Mouse (Mus musculus) brain, embryonic 14.5 days (tissue): ENCODE results near the gene Sipa1l3.

Experiments used
- CTCF ChIP-seq: fragments of 200-500 bp; IDR thresholded peaks from 2 replicates; pipeline ENCODE4 v1.5.1; 2012; ENCODE audit warnings: inconsistent platforms, mild to moderate bottlenecking, moderate library complexity, borderline replicate concordance; ENCODE audit not compliant: insufficient read depth, insufficient read length; ENCODE audit errors: extremely low read depth
- POLR2A ChIP-seq: fragments of 200-500 bp; IDR thresholded peaks from 2 replicates; pipeline ENCODE4 v1.6.1; 2012; ENCODE audit warnings: mild to moderate bottlenecking, inconsistent platforms, borderline replicate concordance; ENCODE audit not compliant: poor library complexity, insufficient read depth, insufficient read length, severe bottlenecking; ENCODE audit errors: extremely low read depth

DNA sequence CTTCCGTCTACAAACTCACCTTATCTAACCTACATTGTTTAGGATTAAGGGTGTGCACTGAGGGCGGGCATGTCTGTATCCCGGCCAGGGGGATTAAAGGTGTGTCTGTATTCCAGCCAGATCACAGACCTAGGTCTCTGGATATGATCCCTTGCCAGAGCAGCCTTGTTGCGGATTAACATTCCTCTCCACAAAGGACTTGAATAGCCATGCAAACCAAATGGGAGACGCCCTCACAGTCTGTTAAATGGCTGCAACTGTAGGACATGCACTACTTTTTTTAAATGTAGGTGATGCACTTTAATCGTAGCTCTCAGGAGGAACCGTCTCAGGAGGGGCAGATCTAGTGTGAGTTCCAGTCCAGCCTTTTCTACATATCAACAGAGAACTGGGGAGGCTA lies 63.5 kb downstream of the Sipa1l3 start:
- TF ChIP-seq CTCF = no peak
- TF ChIP-seq POLR2A = no peak
